Mouse (Mus musculus): Measurements from ENCODE around the gene Ubr2. TPM values are rescaled to one million over a fixed set of nuclear protein-coding genes. Genes with fewer than 3 reads are reported as not detected.

Gene Ubr2
- total RNA-seq, 2 experiments from 2014 or later = 49.8 to 52.2 TPM

DNA sequence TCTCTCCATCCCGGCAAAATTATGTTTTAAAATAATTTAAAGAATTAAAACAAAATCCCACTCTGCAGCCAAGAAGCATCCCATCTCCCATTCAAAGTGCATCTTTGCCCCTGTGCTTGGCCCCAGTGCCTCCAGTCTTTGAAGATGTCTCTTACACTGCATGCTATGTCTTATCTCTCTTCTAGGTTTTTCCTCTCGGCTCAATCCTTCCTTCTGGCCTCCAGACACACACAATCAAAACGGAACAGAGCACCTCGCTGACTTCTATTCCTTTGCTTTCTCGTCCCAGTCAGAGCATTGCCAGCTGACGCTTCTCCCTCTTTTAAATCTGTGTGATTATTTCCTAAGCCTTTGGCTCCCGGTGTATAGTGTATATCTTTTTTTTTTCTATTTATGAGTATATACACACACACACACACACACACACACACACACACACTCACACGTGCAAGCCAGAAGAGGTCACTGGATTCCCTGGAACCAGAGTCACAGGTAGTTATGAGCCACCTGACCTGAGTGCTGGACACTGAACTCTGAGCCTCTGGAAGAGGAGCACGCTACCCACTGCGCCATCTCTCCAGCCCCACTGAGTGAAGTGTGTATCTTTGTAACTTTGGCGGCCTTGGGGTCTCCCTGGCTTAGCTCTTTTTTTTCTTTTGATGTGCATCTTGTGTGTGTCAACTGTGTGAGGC lies 125.0 kb downstream of the Ubr2 start:
- DNase-seq (ENCODE audit: low spot score in 2 of 2) = no peak

DNA sequence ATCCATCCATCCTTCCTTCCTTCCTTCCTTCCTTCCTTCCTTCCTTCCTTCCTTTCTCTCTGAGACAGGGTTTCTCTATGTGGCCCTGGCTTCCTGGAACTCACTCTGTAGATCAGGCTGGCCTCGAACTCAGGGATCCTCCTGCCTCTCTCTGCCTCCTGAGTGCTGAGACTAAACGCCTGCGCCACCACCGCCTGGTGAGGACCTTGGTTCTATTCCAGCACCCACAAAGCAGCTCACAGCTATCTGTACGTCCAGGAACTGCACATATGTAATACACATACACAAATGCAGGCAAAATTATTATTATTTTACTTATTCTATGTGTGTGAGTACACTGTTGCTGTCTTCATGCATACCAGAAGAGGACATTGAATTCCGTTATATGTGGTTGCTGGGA lies 125.6 kb downstream of the Ubr2 start:
- no peak for DNase-seq (ENCODE audit: low spot score in 2 of 2)

DNA sequence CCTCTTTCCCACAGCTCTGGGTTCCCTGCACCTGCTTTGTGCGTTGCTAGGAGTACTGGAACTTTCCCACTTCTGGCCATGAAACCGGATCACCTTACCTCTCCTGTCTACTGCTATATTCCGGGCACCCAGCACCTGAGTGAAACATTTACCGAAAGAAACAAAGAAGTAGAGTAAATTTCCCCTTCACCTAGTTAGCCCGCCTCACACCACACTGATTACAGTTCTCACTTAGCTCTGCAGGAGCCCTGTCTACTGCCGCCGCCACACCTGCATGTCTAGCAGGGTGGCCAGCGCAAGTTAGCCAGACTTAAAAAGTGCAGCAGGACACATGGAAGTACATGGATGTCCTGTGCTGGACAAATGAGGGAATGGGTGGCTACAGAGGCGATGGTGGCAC lies 127.2 kb downstream of the Ubr2 start:
- DNase-seq (ENCODE audit: low spot score in 2 of 2) = no peak

DNA sequence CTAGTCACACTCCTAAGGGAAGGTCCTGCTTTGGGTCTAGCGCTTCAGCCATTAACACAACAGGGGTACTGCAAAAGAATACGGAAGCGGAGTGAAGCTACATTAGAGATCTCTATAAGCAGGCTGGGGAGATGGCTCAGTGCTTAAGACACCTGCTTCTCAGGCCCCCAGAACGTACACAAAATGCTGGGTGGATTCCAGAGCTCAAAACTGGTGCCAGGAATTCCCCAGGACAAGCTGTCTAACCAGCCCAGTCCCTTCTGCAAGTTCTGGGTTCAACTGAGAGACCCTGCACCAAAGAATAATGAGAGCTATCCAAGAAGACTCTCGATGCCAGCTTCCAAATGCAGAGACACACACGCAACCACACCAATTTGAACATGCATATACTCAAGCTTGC lies 128.6 kb downstream of the Ubr2 start:
- no peak for DNase-seq (ENCODE audit: low spot score in 2 of 2)

DNA sequence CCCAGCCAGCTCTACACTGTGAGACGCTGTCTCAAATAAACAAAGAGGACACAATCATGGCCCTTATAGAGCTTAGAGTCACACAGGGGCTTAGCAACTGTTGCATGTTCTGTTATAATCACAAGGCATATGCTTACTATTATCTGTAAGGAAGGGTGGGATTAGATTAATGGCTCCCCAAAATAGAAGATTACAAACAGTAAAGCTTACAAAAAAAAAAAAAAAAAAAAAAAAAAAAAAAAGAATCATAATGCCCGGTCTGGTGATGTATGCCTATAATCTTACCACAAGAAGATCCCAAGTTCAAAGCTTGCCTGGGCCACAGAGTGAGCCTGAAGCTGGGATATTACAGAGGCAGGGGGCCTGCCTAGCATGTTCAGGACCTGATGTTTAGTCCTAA lies 130.0 kb downstream of the Ubr2 start:
- no peak for DNase-seq (ENCODE audit: low spot score in 2 of 2)

DNA sequence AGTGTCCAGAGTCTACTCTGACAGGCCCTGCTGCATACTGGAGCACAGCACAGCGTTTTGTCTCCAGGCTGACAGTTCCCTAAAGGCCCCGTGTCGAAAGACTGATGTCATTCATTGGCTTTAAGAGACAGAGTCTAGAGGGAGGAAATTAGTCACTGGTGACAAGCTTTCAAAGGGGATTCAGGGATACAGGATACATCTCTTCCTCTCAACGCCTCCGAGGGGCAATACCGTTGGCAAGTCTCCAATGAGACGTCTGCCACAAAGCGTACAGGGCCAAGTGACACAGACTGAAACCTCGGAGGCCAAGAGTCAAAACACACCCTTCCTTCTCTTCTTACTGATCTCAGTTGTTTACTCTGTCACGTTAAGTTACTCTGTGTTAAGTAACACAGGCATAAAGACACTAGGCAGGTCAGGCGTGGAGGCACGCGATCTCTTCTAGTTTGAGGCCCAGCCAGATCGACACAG lies 130.5 kb downstream of the Ubr2 start:
- DNase-seq (ENCODE audit: low spot score in 2 of 2) = no peak

Other genes starting within 250 kb of the Ubr2 start
- not detected for gene Ptcra, start 246.8 kb downstream of the Ubr2 start, total RNA-seq (2021)
- 10 to 100 TPM; 15.0 to 17.1 TPM for gene 2310039H08Rik, start 237.9 kb downstream of the Ubr2 start, total RNA-seq (2021)
- gene Rpl7l1, start 227.9 kb downstream of the Ubr2 start, total RNA-seq (2021) = 10 to 100 TPM; 54.3 to 57.4 TPM
- 10 to 100 TPM; 29.7 to 32.8 TPM for gene Bicral, start 152.1 kb downstream of the Ubr2 start, total RNA-seq (2021)
- gene Tbcc, start 119.9 kb downstream of the Ubr2 start, total RNA-seq (2021) = 10 to 100 TPM; 39.0 to 47.5 TPM
- gene Prph2, start 100.1 kb downstream of the Ubr2 start, total RNA-seq (2021) = under 1 TPM in 1 of 2 experiments, not detected in 1; 0.14 TPM

Data from layer of hippocampus, postnatal 10 days (tissue).